Mouse (Mus musculus): ENCODE data around the gene Osm.

DNA sequence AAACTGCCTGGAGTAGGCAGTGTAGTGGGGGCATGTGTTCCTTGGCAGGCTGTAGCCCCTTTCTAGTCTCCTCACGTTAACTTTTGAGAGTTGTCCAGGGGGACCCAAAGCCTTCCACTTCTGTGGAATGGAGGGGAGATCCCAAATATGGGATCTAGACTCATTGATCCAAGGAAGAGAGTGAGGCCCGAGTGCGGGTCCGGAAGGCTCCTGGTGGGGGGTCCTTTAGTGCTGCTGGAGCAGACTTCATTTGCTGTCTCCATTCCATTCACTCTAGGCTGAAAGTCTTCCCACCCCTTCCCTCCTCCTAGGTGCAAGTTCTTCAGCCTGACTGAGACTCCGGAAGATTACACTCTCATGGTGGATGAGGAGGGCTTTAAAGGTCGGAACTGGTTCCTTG lies 17.6 kb upstream of the Osm start:
- TF ChIP-seq MAFK (IDR thresholded peaks at IDR 0.05; ENCODE audit: insufficient read depth, low read depth, low read length) (no peak), ZNF384 (IDR thresholded peaks at IDR 0.05; ENCODE audit: low read depth, low read length) (no peak), ZC3H11A (IDR thresholded peaks at IDR 0.05; ENCODE audit: borderline replicate concordance, low read depth, low read length) (no peak), CHD2 (IDR thresholded peaks at IDR 0.05; ENCODE audit: low read depth, low read length) (no peak)
